Mouse (Mus musculus) ovary, adult 2 months (tissue): ENCODE results near the gene Adam26a. TPM values are rescaled to one million over a fixed set of nuclear protein-coding genes. Genes with fewer than 3 reads are reported as not detected.

Source experiments
- polyA plus RNA-seq: library from polyadenylated mRNA; depleted of rRNA; stranded (reverse); fragments of >200 nt; gene quantifications from 2 replicates; pipeline ENCODE4 v1.2.3, GENCODE M21; 2012; rRNA removed

Adam26a gene
- polyA plus RNA-seq = not detected in 2 replicates

DNA sequence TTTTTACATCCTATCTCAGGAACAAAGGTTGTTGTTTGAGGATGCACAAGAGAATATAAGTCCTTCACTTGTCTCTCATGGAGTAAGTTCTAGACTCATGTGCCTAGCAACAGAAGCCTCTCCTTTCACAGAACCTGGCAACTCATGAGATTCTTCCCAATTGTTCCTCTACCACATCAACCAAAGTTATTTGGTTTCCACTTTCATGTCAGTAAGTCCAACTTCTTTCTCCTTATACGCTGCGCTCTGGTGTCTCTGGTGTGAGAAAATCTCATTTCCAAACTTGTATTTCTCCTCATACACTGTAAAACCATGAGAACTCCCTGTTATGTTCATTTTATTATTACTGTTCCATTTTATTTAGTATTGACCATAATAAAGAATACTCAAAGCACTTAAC lies at the start of gene Adam26a:
TSS of gene Adam26a (minus strand) at position 101 of the 400 bp plus-strand sequence.

DNA sequence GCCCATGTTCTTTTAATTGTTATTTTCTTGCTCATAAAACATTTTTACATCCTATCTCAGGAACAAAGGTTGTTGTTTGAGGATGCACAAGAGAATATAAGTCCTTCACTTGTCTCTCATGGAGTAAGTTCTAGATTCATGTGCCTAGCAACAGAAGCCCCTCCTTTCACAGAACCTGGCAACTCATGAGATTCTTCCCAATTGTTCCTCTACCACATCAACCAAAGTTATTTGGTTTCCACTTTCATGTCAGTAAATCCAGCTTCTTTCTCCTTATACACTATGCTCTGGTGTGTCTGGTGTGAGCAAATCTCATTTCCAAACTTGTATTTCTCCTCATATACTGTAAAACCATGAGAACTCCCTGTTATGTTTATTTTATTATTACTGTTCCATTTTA lies 48.5 kb downstream of the Adam26a start, which contains the start of gene Adam26b:
TSS of gene Adam26b (minus strand) at position 101 of the 400 bp plus-strand sequence.

Other genes with a start within 250 kb of the Adam26a start
- not detected in 2 replicates for gene Adam26b, start 48.6 kb downstream of the Adam26a start, polyA plus RNA-seq
- not detected in 2 replicates for gene Gm5346, start 50.6 kb upstream of the Adam26a start, polyA plus RNA-seq
- gene Adam34, start 133.3 kb upstream of the Adam26a start, polyA plus RNA-seq = not detected in 2 replicates